Mouse (Mus musculus) small intestine, adult 2 months (tissue): ENCODE results near the gene Uhrf1bp1l. TPM values are rescaled to one million over a fixed set of nuclear protein-coding genes. Genes with fewer than 3 reads are reported as not detected.
A peak's percentile ranks its signal among the peaks of the same experiment; 100 is the strongest.

Experiments used
- H3K27ac ChIP-seq: fragments of 200-500 bp; 2 replicates; pipeline ENCODE4 v1.5.1; 2012; ENCODE audit warnings: low read depth, low read length, control low read depth, inconsistent platforms; ENCODE audit not compliant: insufficient read depth
- H3K27me3 ChIP-seq: fragments of 200-500 bp; 2 replicates; pipeline ENCODE4 v1.6.1; 2012; ENCODE audit warnings: mild to moderate bottlenecking, moderate library complexity, low read length, inconsistent platforms; ENCODE audit not compliant: control insufficient read depth, insufficient read depth
- H3K36me3 ChIP-seq: fragments of 200-500 bp; 2 replicates; pipeline ENCODE4 v1.6.1; 2012; ENCODE audit warnings: mild to moderate bottlenecking, low read length, control low read depth, inconsistent platforms; ENCODE audit not compliant: control insufficient read depth, insufficient read depth
- H3K4me1 ChIP-seq: fragments of 200-500 bp; 2 replicates; pipeline ENCODE4 v1.6.1; 2012; ENCODE audit warnings: low read length, inconsistent platforms, mixed read lengths; ENCODE audit not compliant: control insufficient read depth, insufficient read depth, insufficient read length
- H3K4me3 ChIP-seq: fragments of 200-500 bp; 2 replicates; pipeline ENCODE4 v1.5.1; 2012; ENCODE audit warnings: low read depth, mild to moderate bottlenecking, control low read depth, inconsistent platforms, low read length, moderate library complexity
- CTCF ChIP-seq: fragments of 200-500 bp; IDR thresholded peaks from 2 replicates; pipeline ENCODE4 v1.5.1; 2012; ENCODE audit warnings: low read depth, mild to moderate bottlenecking, control low read depth, inconsistent platforms, low read length, moderate library complexity, mixed read lengths; ENCODE audit not compliant: insufficient replicate concordance, insufficient read length; ENCODE audit errors: extremely low read depth
- POLR2A ChIP-seq: fragments of 200-500 bp; IDR thresholded peaks from 2 replicates; pipeline ENCODE4 v1.6.1; 2012; ENCODE audit warnings: low read depth, mild to moderate bottlenecking, control low read depth, inconsistent platforms, low read length, moderate library complexity
- WGBS: fragments of 180-500 bp; shearing (Covaris S2); methylation state at CpG from one replicate; pipeline ENCODE4 v1.1.7; 2018; 5-methylcytosine and 5-hydroxymethylcytosine counted together
- polyA plus RNA-seq: library from polyadenylated mRNA; depleted of rRNA; stranded (reverse); fragments of >200 nt; gene quantifications from 2 replicates; pipeline ENCODE4 v1.2.3, GENCODE M21; 2012

Gene Uhrf1bp1l
- polyA plus RNA-seq, 1 experiment: 11.1 TPM

DNA sequence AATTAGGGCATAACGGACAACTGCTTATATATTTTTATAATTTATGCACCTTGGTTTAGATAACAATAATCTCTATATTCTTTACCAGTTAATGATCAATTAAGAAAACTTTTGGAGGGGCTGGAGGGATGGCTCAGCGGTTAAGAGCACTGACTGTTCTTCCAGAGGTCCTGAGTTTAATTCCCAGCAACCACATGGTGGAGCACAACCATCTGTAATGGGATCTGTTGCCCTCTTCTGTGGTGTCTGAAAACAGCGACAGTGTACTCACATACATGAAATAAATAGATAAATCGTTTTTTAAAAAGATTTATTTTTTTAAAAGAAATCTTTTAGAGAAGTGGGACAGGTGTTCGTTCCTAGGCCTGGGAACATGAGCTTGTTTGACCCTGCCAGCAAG lies 7.7 kb upstream of the Uhrf1bp1l start:
- 26% methylated on average over 5 of the region's 5 CpGs for WGBS
- H3K4me3 ChIP-seq: no peak overlapping the region
- no peak overlapping the region for H3K27ac ChIP-seq
- 0 out of 2 replicates have a peak, but pooled peaks cover 2% of the 10 kb centered on the region for H3K4me1 ChIP-seq
- H3K36me3 ChIP-seq: no peaks in the 10 kb centered on the region
- H3K27me3 ChIP-seq: no peaks in the 10 kb centered on the region
- TF ChIP-seq POLR2A (no peak), CTCF (no peak)

DNA sequence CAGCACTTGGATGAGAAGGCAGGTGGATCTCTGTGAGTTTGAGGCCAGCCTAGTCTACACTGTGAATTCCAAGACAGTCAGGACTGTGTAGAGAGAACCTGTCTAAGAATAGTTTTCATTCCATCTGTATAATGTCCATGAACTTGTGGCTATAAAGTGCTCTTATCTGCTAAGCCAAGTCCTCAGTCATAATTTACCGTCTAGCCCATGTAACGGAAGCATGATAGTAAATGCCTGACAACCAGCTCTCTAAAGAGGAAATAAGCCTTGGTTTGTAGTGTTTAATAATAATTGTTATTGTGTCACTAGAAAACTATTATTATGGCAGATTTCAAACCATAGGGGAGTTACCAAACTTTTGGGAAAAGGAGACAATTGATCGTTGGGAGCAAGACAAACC lies 6.9 kb upstream of the Uhrf1bp1l start:
- TF ChIP-seq POLR2A: no peak
- no peak for TF ChIP-seq CTCF
- 0 out of 2 replicates have a peak, but pooled peaks cover under 1% of the 10 kb centered on the region for H3K4me1 ChIP-seq
- H3K36me3 ChIP-seq: no peaks in the 10 kb centered on the region
- H3K27me3 ChIP-seq: no peaks in the 10 kb centered on the region
- no peak overlapping the region for H3K27ac ChIP-seq
- no peak overlapping the region for H3K4me3 ChIP-seq
- 55% methylated on average over 3 of the region's 3 CpGs for WGBS

DNA sequence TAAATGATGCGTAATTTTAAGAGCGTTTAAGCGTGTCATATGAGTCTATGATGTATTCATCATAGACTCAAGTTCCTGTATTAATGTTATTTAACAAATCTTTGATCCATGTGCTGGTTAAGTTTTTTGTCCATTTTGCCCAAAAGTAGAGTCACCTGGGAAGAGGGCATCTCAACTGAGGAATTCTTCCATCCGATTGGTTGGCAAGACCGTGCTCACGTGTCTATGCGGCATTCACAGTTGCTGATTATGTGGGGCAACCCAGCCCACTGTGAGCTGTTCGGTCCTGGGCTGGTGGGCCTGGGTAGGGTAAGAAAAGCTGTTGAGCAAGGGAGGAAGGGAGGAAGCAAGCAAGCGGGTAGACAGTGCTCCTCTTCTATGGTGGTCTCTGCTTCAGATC lies 6.4 kb upstream of the Uhrf1bp1l start:
- no peaks in the 10 kb centered on the region for H3K36me3 ChIP-seq
- 95% methylated on average over 9 of the region's 9 CpGs for WGBS
- no peaks in the 10 kb centered on the region for H3K27me3 ChIP-seq
- no peak overlapping the region for H3K4me3 ChIP-seq
- H3K4me1 ChIP-seq: no peaks in the 10 kb centered on the region
- TF ChIP-seq POLR2A (no peak), CTCF (no peak)
- no peak overlapping the region for H3K27ac ChIP-seq

DNA sequence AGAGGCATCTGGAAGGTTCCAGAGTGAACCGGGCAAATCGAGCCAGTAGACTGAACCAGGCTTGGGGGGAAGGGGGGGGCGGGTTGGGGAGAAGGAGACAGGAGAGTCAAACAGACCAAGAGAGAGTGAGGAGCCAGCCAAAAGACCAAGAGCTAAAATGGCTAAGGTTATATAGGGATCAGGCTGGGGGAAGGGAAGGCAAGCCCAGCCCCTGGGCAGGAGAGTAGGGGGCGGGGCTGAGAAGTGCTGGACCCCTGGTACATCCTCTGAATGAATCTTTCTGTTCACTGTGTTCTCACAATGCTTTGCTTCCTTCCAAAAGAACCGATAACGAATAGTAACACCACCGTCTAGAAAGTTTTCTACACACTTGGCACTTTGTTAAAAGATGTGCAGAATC lies 5.1 kb upstream of the Uhrf1bp1l start:
- TF ChIP-seq POLR2A (no peak), CTCF (no peak)
- no peaks in the 10 kb centered on the region for H3K36me3 ChIP-seq
- H3K4me1 ChIP-seq: no peaks in the 10 kb centered on the region
- H3K4me3 ChIP-seq: no peak overlapping the region
- no peak overlapping the region for H3K27ac ChIP-seq
- WGBS: 60% methylated on average over 7 of the region's 7 CpGs
- H3K27me3 ChIP-seq: no peaks in the 10 kb centered on the region

DNA sequence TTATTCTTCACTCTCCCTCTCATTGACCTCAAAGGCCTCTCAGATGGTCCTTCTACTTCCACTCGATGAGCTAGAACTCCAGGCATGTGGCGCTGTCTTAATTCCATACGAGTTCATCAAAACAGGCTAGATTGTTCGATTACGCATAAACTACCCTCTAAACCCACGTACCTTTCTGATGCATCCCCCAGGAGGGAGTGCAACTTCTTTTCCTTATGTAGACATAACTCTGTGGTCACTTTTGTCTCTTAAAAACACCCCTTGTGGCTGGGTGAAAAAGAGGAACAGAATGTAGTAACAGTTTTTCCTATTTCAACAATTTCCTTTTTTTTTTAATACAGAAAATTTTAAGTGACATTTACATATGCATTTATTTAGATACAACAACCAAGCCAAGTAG lies 3.8 kb upstream of the Uhrf1bp1l start:
- Histone ChIP-seq H3K4me1 (no peaks in the 10 kb centered on the region), H3K4me3 (no peak overlapping the region), H3K27me3 (no peaks in the 10 kb centered on the region), H3K27ac (no peak overlapping the region; the same call in 1 of the 2 replicates), H3K36me3 (no peaks in the 10 kb centered on the region)
- no peak for TF ChIP-seq POLR2A
- no peak for TF ChIP-seq CTCF
- 76% methylated on average over 6 of the region's 6 CpGs for WGBS

DNA sequence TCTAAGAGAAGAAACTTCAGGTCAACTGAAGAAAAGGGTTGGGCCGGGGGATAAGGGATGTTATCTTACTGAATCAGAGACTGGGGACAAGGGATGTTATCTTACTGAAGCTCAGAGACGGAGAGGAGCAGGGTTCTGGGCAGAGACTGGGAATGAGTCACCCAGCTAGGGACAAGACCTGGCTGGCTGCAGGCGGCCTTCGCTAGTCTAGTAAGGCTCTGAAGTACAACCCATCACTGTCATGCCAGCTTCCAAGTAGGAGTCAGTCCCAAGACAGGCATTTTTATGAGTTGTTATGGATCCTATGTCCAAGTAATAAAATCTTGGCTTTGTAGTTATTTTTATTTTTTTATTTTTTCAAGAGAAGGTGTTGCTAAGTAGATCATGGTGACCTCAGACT lies 1.5 kb upstream of the Uhrf1bp1l start:
- Histone ChIP-seq H3K27me3 (no peaks in the 10 kb centered on the region), H3K4me3 (no peak overlapping the region), H3K4me1 (peaks cover 9% of the 10 kb centered on the region; the same call in 1 of the 2 replicates), H3K27ac (no peak overlapping the region; the same call in 1 of the 2 replicates), H3K36me3 (no peaks in the 10 kb centered on the region)
- TF ChIP-seq POLR2A: no peak
- TF ChIP-seq CTCF: no peak
- 70% methylated on average over 4 of the region's 4 CpGs for WGBS

DNA sequence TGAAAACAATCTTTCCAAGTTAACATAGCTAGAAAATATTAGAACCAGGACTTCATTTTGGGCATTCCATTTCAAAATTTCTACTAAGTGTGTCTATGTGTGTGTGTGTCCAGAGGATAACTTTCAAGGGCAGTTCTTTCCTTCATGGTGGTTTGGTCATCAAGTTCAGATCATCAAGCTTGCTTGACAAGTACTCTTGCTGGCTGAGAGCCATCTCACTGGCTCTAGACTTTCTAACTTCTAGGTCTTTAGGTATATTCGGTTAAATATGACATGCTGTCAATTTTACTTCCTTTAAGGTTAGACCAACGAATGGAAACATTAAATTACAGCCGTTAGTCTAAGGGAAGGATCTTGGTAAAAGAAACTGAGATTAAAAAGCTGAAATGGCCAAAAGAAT lies 450 bp upstream of the Uhrf1bp1l start:
- Histone ChIP-seq H3K27ac (no peak overlapping the region), H3K4me1 (peaks cover 12% of the 10 kb centered on the region; the same call in 1 of the 2 replicates), H3K4me3 (no peak overlapping the region), H3K27me3 (no peaks in the 10 kb centered on the region), H3K36me3 (no peaks in the 10 kb centered on the region)
- TF ChIP-seq CTCF (no peak), POLR2A (no peak)
- WGBS: 3% methylated on average over 3 of the region's 3 CpGs

DNA sequence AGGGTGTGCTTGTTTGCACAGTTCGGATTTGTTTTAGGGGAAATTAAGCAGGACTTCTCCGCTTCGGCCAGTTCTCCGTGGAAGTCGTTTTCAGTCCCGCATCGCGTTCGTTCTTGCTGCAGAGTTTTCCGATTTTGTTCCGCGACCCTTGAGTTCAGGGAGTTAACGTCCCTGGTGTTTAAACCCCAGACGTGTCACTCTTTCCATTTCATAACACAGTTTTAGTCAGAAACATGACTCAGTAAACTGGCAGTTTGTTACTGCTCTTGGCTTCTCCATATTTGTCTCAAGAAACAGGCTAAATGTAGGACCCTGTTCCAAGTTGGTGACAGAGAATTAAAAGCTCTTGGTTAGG lies 852 bp downstream of the Uhrf1bp1l start:
- TF ChIP-seq CTCF (no peak), POLR2A (no peak)
- Histone ChIP-seq H3K27me3 (no peaks in the 10 kb centered on the region), H3K27ac (peak overlapping the region; percentile 59), H3K36me3 (no peaks in the 10 kb centered on the region), H3K4me3 (peak overlapping the region; percentile 96), H3K4me1 (peaks cover 12% of the 10 kb centered on the region; the same call in 1 of the 2 replicates)
- WGBS: under 1% methylated on average over 14 of the region's 14 CpGs

DNA sequence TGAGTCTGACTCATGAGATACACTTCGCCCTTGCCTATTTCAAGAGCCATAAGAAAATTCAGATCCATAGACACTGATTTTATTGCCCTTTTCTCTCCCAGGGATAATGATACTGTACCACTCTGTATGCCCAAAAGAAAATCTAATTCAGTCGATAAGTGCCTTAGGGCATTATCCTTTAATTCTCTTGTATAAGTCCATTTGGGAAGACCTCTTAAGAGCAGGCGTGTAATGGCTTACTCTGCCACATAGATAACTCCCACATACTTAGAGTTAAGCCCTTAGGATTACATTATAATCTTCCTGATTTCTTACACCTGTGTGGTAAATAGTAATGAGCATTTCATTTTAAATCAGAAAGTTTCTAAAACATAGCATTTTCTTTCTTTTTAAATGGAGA lies 1.8 kb downstream of the Uhrf1bp1l start:
- peaks cover 12% of the 10 kb centered on the region; the same call in 1 of the 2 replicates for H3K4me1 ChIP-seq
- H3K27me3 ChIP-seq: no peaks in the 10 kb centered on the region
- no peaks in the 10 kb centered on the region for H3K36me3 ChIP-seq
- no peak for TF ChIP-seq CTCF
- no peak for TF ChIP-seq POLR2A
- H3K27ac ChIP-seq: no peak overlapping the region
- no peak overlapping the region for H3K4me3 ChIP-seq
- WGBS: 54% methylated on average over 3 of the region's 3 CpGs
